Mouse (Mus musculus) embryonic facial prominence, embryonic 12.5 days (tissue): ENCODE measurements at regions not wholly inside any gene's neighbourhood (a gene's known extent, or its start where the extent isn't known, plus 50 kb on each side); places are given as distances from the start of the nearest gene placed in this dataset.

Source experiments
- ATAC-seq: fragments of 200-750 bp; cut with Nextera tagmentation; 2 replicates; pipeline ENCODE4 v1.8.0; 2017; ENCODE audit not compliant: insufficient number of reproducible peaks, insufficient read depth, low FRiP score, low TSS enrichment
- H3K27ac ChIP-seq: fragments of 300-500 bp; sonication (generic); 2 replicates; pipeline ENCODE4 v1.5.1; 2016; ENCODE audit warnings: mild to moderate bottlenecking
- H3K27me3 ChIP-seq: fragments of 300-500 bp; sonication (generic); 2 replicates; pipeline ENCODE4 v1.6.1; 2016; ENCODE audit warnings: mild to moderate bottlenecking, moderate library complexity
- H3K36me3 ChIP-seq: fragments of 300-500 bp; sonication (generic); 2 replicates; pipeline ENCODE4 v1.6.1; 2016; ENCODE audit warnings: mild to moderate bottlenecking
- H3K4me1 ChIP-seq: fragments of 300-500 bp; sonication (generic); 2 replicates; pipeline ENCODE4 v1.6.1; 2016
- H3K4me2 ChIP-seq: fragments of 300-500 bp; sonication (generic); replicated peaks from 2 replicates; pipeline ENCODE4 v1.6.1; 2016; ENCODE audit warnings: mild to moderate bottlenecking, moderate library complexity
- H3K4me3 ChIP-seq: fragments of 300-500 bp; sonication (generic); 2 replicates; pipeline ENCODE4 v1.5.1; 2016; ENCODE audit warnings: mild to moderate bottlenecking
- H3K9ac ChIP-seq: fragments of 300-500 bp; sonication (generic); 2 replicates; pipeline ENCODE4 v1.6.1; 2016; ENCODE audit warnings: mild to moderate bottlenecking, moderate library complexity
- H3K9me3 ChIP-seq: fragments of 300-500 bp; sonication (generic); 2 replicates; pipeline ENCODE4 v1.6.1; 2016; ENCODE audit warnings: mild to moderate bottlenecking, moderate library complexity
- WGBS: fragments of 180-500 bp; shearing (Covaris S2); methylation state at CpG from one replicate; pipeline ENCODE4 v1.1.7; 2016; 5-methylcytosine and 5-hydroxymethylcytosine counted together

DNA sequence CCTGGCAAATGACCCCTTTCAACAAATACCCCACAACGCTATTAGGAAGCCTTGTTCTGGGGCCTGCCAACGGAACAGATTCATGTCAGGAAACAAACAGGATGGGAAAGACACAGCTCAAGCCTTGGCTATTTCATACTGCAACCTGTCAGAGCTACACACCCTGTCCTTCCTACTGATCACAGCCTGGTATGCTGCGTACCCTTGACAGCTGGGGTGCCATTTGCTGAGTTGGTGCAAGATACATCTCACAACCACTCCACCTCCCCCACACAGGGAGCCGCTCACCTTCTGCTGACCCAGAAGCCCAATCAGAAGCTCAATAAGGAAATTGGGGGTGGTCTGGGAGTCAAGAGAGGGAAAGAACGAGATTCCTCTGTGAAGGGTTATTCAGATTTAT, 350.7 kb upstream of the Gm10131 start:
- no peak overlapping the region for H3K4me2 ChIP-seq
- WGBS, result 78% methylated on average over 5 of the region's 5 CpGs
- no peak overlapping the region for H3K4me3 ChIP-seq
- no peak overlapping the region for H3K9ac ChIP-seq
- H3K36me3 ChIP-seq, result no peaks in the 10 kb centered on the region
- no peak overlapping the region for H3K27ac ChIP-seq
- H3K4me1 ChIP-seq, result no peaks in the 10 kb centered on the region
- 0 out of 2 replicates have a peak, but pooled peaks cover 4% of the 10 kb centered on the region for H3K9me3 ChIP-seq
- ATAC-seq, result no peak
- H3K27me3 ChIP-seq, result no peaks in the 10 kb centered on the region

DNA sequence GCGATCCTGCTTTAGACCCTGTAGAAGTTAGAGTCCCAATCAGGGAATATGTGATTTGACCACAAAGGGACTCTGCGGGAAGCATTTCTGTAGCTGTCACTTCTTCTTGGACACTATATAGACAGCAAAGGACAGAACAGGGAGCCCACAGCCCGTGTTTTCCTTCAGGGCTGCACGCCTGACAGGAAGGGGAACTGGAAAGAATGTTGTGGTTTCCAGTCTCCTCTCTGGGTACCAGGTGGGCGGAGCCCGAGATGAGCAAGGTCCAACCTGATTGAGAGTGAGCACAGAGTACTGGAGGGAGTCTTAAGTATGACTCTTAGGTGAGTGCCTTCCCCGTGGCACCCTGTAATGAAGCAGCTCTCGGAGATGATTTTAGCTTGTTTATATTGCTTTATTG, 346.8 kb upstream of the Gm10131 start:
- no peaks in the 10 kb centered on the region for H3K4me1 ChIP-seq

DNA sequence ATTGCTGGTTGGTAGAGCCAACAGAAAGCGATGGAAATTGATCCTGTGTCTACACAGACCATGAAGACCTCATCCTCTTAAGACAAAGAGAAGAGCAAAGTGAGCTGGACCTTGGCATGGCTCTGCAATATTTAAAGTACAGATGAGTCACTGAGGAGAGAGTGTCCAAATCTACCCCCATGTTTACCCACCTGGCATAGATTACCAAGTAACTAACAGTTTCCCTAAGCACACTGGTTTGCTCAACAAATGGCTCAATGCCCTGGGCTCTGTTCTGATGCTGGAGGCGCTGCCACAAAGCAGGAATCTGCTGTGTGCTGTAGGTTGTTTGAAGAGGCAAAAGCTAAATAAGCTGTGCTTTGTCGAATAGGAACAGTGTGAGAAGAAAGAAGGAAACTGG, 345.0 kb upstream of the Gm10131 start:
- no peak overlapping the region for H3K9ac ChIP-seq
- no peak for ATAC-seq
- H3K4me2 ChIP-seq, result no peak overlapping the region
- no peak overlapping the region for H3K4me3 ChIP-seq
- H3K4me1 ChIP-seq, result no peaks in the 10 kb centered on the region
- no peak overlapping the region for H3K27ac ChIP-seq
- WGBS, result 51% methylated on average over 3 of the region's 3 CpGs
- no peaks in the 10 kb centered on the region for H3K27me3 ChIP-seq
- peaks cover 8% of the 10 kb centered on the region; the same call in 1 of the 2 replicates for H3K9me3 ChIP-seq
- H3K36me3 ChIP-seq, result no peaks in the 10 kb centered on the region

More for the DNA sequence above, 346.8 kb upstream of the Gm10131 start:
- Histone ChIP-seq H3K9me3 (0 out of 2 replicates have a peak, but pooled peaks cover 4% of the 10 kb centered on the region), H3K4me3 (no peak overlapping the region), H3K27ac (no peak overlapping the region), H3K4me2 (no peak overlapping the region), H3K36me3 (no peaks in the 10 kb centered on the region), H3K27me3 (no peaks in the 10 kb centered on the region), H3K9ac (no peak overlapping the region)
- 80% methylated on average over 8 of the region's 8 CpGs for WGBS
- ATAC-seq, result no peak

DNA sequence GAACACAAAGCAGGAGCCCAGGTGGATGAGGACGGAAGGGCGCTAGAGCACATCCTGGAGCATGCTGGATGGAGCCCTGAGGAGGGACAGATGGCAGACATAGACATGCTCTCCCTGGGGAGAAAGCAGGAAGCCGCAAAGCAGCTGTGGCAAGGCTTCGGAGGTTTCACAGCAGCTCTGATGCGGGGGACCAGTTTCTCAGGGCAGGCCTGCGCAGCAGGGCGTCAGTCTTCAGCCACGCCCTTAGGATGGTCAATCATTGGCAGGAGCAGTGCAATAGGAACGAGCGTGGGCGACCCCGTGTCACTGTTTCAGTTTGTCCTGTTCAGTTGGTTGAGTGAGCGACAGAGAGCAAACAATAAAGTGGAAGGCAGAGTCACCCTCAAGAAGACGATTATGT, 343.8 kb upstream of the Gm10131 start:
- no peak overlapping the region for H3K4me3 ChIP-seq
- no peaks in the 10 kb centered on the region for H3K27me3 ChIP-seq
- H3K27ac ChIP-seq, result no peak overlapping the region
- 76% methylated on average over 14 of the region's 14 CpGs for WGBS
- H3K9me3 ChIP-seq, result peaks cover 4% of the 10 kb centered on the region; the same call in 1 of the 2 replicates
- H3K4me1 ChIP-seq, result no peaks in the 10 kb centered on the region
- no peak for ATAC-seq
- no peak overlapping the region for H3K9ac ChIP-seq
- no peaks in the 10 kb centered on the region for H3K36me3 ChIP-seq
- no peak overlapping the region for H3K4me2 ChIP-seq

DNA sequence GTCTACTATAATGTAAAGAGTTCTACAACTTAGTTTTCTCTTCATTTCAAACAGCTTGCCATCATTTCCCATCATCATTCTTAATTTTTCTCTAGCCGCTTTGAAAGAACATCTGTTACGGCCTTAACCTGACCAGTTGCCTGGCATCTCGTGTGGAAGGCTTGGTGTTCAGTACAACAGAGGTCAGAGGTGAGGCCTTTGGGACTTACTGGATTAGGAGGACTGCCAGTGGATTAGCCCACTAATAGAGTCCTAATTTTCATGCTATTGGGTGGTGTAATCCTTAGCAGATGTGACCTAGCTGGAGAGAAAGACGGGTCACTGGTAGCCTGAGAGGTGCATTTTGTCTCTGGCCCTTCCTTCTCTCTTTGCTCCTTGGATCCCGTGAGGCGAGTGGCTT, 341.3 kb upstream of the Gm10131 start:
- no peak overlapping the region for H3K27ac ChIP-seq
- H3K9me3 ChIP-seq, result peaks cover 4% of the 10 kb centered on the region; the same call in 1 of the 2 replicates
- H3K4me3 ChIP-seq, result no peak overlapping the region
- ATAC-seq, result no peak
- 43% methylated on average over 6 of the region's 6 CpGs for WGBS
- H3K4me1 ChIP-seq, result peaks cover 8% of the 10 kb centered on the region
- H3K4me2 ChIP-seq, result no peak overlapping the region
- no peaks in the 10 kb centered on the region for H3K27me3 ChIP-seq
- no peaks in the 10 kb centered on the region for H3K36me3 ChIP-seq
- H3K9ac ChIP-seq, result no peak overlapping the region

DNA sequence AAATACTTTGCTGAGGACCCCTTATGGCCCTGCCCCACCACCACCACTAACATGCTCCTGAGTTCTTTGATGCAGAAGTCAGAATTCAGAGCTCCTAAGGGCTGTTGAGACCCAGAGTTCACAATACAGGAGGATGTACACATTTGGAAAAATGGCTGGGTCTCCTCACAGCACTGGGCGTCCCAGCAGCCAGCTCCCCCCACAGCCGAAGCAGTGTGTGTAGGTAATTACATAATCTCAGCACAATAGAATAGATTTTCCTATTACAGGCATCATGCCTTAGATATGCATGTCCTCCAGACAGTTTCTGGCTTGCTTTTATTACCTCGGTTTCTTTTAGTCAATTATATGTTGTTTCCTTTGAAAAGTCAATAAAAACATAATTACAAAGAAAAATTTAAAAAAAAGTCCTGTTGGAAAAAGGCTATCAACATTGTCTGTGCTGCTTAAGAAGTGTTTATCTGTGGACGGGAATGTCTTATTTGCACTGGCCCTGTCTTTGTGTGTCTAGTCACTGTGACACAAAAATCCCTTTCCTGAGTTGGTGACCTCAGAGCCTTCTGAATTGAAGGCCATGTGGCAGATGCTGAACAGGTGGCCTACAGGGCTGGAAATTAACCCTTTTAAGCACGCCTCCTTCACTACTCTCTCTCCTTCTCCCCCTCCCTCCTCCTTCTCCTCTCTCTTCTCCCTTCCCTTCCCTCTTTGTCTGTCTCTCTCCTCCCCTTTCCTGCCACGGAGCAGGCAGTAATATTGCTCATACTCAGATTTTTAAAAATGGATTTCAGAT, 339.9 kb upstream of the Gm10131 start:
- H3K27ac ChIP-seq, result no peak overlapping the region

DNA sequence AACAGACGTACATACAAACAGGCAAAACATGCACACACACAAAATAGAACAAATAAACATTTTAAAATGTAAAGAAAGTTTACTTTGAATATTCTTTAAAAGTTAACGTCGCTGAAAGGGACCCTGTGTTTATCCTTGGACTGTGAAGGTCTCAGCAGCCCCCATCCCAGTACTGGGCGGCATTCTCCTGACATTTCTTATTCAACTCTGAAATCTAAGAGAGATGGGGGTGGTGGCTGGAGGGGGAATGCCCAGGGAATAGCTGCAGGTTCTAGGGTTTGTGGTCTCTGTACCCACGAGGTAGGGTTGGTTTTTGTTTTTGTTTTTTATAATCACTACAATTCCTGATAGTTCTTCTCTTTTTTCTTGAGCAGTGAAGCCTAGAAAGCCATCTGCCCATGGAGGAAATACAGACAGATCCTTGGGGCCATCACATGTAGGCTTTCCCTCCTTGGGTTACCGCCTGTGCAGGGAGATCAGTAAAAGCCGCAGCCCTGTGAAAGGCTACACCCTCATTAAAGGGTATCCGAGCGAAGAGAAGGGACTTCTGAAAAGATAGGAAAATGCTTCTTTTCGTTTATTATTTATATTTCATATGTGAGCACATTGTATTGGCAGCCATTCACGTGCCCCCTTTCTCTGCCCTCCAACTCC, 338.0 kb upstream of the Gm10131 start:
- Histone ChIP-seq H3K27me3 (no peaks in the 10 kb centered on the region), H3K36me3 (no peaks in the 10 kb centered on the region), H3K4me1 (peaks cover 10% of the 10 kb centered on the region), H3K9me3 (peaks cover 4% of the 10 kb centered on the region; the same call in 1 of the 2 replicates), H3K4me2 (no peak overlapping the region), H3K9ac (no peak overlapping the region), H3K27ac (no peak overlapping the region), H3K4me3 (no peak overlapping the region)
- no peak for ATAC-seq
- WGBS, result 69% methylated on average over 11 of the region's 11 CpGs

More for the DNA sequence above, 339.9 kb upstream of the Gm10131 start:
- Histone ChIP-seq H3K4me3 (no peak overlapping the region), H3K9me3 (peaks cover 4% of the 10 kb centered on the region; the same call in 1 of the 2 replicates), H3K4me2 (no peak overlapping the region), H3K27me3 (no peaks in the 10 kb centered on the region), H3K9ac (no peak overlapping the region), H3K4me1 (peaks cover 10% of the 10 kb centered on the region), H3K36me3 (no peaks in the 10 kb centered on the region)
- ATAC-seq, result no peak
- WGBS, result 29% methylated on average over 6 of the region's 6 CpGs

DNA sequence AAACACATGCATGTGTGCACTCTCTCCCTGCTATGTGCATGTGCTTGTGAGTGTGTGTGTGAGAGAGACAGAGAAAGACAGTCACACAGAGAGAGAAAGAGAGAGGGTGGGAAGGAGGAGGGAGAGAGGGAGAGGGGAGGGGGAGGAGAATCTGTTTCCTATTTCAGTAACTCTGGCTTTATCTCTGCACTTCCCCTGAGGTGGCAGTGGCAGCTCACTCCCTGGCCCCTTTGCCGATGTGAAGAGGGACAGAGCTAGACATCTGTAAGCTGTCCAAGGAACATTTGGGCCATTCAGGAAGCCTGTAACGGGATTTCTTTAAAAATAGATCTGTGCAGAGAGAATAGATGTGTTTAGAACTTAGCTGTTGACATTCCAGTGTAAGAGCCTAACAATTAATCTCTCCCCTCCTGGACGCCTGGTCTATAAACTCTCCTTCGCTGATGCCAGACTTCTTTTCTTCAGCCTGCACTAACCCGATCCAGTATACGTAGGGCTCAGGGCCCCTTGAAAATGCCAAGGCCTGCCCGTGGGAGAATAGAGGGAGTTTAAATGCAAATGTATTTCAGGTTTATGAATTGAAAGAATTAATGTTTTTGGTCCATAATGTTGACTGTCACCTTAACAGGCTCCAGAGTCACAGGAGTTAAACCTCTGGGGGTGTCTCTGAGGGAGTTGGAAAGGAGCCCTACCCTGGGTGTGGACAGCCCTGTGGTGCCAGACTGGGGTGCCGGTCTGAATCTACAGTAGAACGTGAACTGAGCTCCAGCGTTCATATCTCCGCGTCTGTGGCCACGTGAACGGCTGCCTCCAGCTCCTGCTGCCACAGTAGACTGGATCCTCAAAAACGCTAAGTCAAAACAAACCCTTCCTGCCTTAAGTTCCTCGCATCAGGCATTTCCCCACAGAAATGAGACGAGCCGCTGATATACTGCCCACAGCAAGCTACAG, 336.6 kb upstream of the Gm10131 start:
- 25% methylated on average over 18 of the region's 18 CpGs for WGBS
- 0 out of 2 replicates have a peak overlapping the region, but pooled peaks have one; percentile 7 for H3K4me2 ChIP-seq
- peaks cover 10% of the 10 kb centered on the region for H3K4me1 ChIP-seq

DNA sequence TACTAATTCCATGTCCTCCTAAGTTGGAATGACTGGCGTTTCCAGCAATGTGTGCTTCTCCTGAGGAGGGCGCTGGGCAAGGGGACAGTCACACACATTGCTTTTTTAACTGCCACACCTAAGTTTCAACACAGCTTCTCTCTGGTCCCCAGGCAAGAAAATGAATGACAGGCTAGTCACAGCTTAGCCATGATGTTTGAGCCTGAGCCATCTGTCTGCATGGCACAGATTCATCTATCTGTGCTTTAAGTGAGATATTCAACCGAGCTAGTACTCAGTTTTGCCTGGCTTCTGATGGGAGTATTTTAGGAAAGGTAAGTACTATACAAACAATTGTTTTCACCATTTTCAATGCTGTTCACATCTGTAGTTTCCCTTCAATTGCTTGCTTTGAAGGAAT, 331.2 kb upstream of the Gm10131 start:
- peaks cover 2% of the 10 kb centered on the region for H3K4me1 ChIP-seq
- no peaks in the 10 kb centered on the region for H3K27me3 ChIP-seq
- WGBS, result 88% methylated on average over 3 of the region's 3 CpGs
- no peaks in the 10 kb centered on the region for H3K36me3 ChIP-seq
- no peak overlapping the region for H3K9ac ChIP-seq
- H3K4me3 ChIP-seq, result no peak overlapping the region
- H3K27ac ChIP-seq, result no peak overlapping the region
- ATAC-seq, result no peak
- H3K9me3 ChIP-seq, result no peaks in the 10 kb centered on the region
- no peak overlapping the region for H3K4me2 ChIP-seq

More for the DNA sequence above, 336.6 kb upstream of the Gm10131 start:
- no peak overlapping the region for H3K4me3 ChIP-seq
- no peaks in the 10 kb centered on the region for H3K36me3 ChIP-seq
- no peak overlapping the region for H3K9ac ChIP-seq
- H3K9me3 ChIP-seq, result peaks cover 4% of the 10 kb centered on the region; the same call in 1 of the 2 replicates
- H3K27ac ChIP-seq, result no peak overlapping the region
- ATAC-seq, result no peak
- no peaks in the 10 kb centered on the region for H3K27me3 ChIP-seq

DNA sequence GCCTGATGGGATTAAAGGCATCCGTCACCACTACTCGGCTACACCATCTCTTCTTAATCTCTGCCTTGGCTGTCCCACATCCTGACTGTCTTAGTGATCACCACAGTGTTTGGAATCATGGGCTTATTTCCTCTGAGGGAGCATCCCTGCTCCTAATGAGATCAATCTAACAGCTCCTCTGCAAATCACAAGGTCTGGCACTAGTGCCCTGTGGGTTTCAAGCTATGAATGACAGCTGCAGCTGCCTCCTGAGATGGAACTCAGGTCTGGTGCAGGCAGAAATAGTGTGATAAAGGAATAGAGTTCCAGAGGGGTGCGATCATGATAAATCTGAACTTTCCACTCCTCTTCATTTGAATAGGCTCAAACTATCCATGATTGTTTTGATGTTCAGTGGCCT, 330.2 kb upstream of the Gm10131 start:
- no peaks in the 10 kb centered on the region for H3K27me3 ChIP-seq
- H3K4me1 ChIP-seq, result no peaks in the 10 kb centered on the region
- no peaks in the 10 kb centered on the region for H3K36me3 ChIP-seq
- H3K9me3 ChIP-seq, result no peaks in the 10 kb centered on the region
- no peak overlapping the region for H3K27ac ChIP-seq
- no peak for ATAC-seq
- H3K4me2 ChIP-seq, result no peak overlapping the region
- H3K4me3 ChIP-seq, result no peak overlapping the region
- WGBS, result 78% methylated on average over 3 of the region's 3 CpGs
- no peak overlapping the region for H3K9ac ChIP-seq

DNA sequence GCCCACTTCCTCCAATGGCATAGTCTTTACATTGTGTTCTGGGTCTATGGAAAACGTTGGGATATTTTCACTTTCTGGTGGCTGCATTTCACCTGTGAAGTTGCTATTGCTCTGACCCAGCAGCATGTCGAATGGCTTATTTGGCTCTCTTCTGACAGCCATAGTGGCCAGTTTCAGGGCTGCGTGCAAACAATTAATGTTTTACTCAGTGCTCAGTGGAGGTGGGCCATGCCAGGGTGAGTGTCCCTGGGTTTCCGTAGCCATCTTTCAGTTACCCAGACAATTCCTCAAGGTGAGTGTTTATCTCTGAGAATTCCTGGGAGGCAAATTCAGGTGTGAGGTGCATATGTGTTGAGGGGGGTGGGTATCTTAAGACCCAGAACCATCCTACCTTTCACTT, 329.2 kb upstream of the Gm10131 start:
- Histone ChIP-seq H3K9me3 (no peaks in the 10 kb centered on the region), H3K4me3 (no peak overlapping the region), H3K36me3 (no peaks in the 10 kb centered on the region), H3K27ac (no peak overlapping the region), H3K27me3 (no peaks in the 10 kb centered on the region), H3K4me1 (no peaks in the 10 kb centered on the region), H3K9ac (no peak overlapping the region), H3K4me2 (no peak overlapping the region)
- no peak for ATAC-seq
- 89% methylated on average over 4 of the region's 4 CpGs for WGBS
